Mouse (Mus musculus): ENCODE results near the gene Pbx2.

Gene Pbx2

GRCm38 (mm10) chr17:34628644-34628967 is 37.5 kb downstream of the Pbx2 start:
- no peak for DNase-seq (ENCODE audit: low read depth in 2 of 2, low spot score in 2 of 2)

GRCm38 (mm10) chr17:34629221-34629751 is 38.2 kb downstream of the Pbx2 start, which contains the start of gene Prrt1:
TSS of gene Prrt1 (plus strand) at chr17:34629533.
- no peak for DNase-seq (ENCODE audit: low read depth in 2 of 2, low spot score in 2 of 2)

GRCm38 (mm10) chr17:34629796-34630603 is 38.9 kb downstream of the Pbx2 start:
- DNase-seq (ENCODE audit: low read depth in 2 of 2, low spot score in 2 of 2), result peak in 1 of 2 experiments; percentile 63

- DNase-seq (ENCODE audit: low read depth in 2 of 2, low spot score in 2 of 2), result peak in 1 of 2 experiments; percentile 14
These were observed 39.8 kb downstream of the Pbx2 start for GRCm38 (mm10) chr17:34630761-34631301.

GRCm38 (mm10) chr17:34631647-34632046 is 40.6 kb downstream of the Pbx2 start:
- DNase-seq (ENCODE audit: low read depth in 2 of 2, low spot score in 2 of 2), result no peak

GRCm38 (mm10) chr17:34632261-34632691 is 41.2 kb downstream of the Pbx2 start:
- DNase-seq (ENCODE audit: low read depth in 2 of 2, low spot score in 2 of 2), result peak; percentile 50 to 77

- no peak for DNase-seq (ENCODE audit: low read depth in 2 of 2, low spot score in 2 of 2)
These were observed 44.6 kb downstream of the Pbx2 start for GRCm38 (mm10) chr17:34635671-34636070.

GRCm38 (mm10) chr17:34637459-34637858 is 46.4 kb downstream of the Pbx2 start:
- DNase-seq (ENCODE audit: low read depth in 2 of 2, low spot score in 2 of 2), result no peak

- no peak for DNase-seq (ENCODE audit: low read depth in 2 of 2, low spot score in 2 of 2)
These were observed 48.6 kb downstream of the Pbx2 start for GRCm38 (mm10) chr17:34639461-34640255.

GRCm38 (mm10) chr17:34640778-34641601 is 49.9 kb downstream of the Pbx2 start:
- DNase-seq (ENCODE audit: low read depth in 2 of 2, low spot score in 2 of 2), result no peak

GRCm38 (mm10) chr17:34641945-34642344 is 50.9 kb downstream of the Pbx2 start:
- no peak for DNase-seq (ENCODE audit: low read depth in 2 of 2, low spot score in 2 of 2)

- no peak for DNase-seq (ENCODE audit: low read depth in 2 of 2, low spot score in 2 of 2)
These were observed 52.3 kb downstream of the Pbx2 start for GRCm38 (mm10) chr17:34643379-34643778.

- no peak for DNase-seq (ENCODE audit: low read depth in 2 of 2, low spot score in 2 of 2)
These were observed 52.9 kb downstream of the Pbx2 start for GRCm38 (mm10) chr17:34643944-34644343.

- DNase-seq (ENCODE audit: low read depth in 2 of 2, low spot score in 2 of 2), result peak; percentile 92 to 97
These were observed 53.5 kb downstream of the Pbx2 start, which contains the start of gene Fkbpl for GRCm38 (mm10) chr17:34644608-34645007. TSS of gene Fkbpl (plus strand) at chr17:34644764.

- DNase-seq (ENCODE audit: low read depth in 2 of 2, low spot score in 2 of 2), result no peak
These were observed 54.3 kb downstream of the Pbx2 start for GRCm38 (mm10) chr17:34645256-34645829.

- no peak for DNase-seq (ENCODE audit: low read depth in 2 of 2, low spot score in 2 of 2)
These were observed 54.9 kb downstream of the Pbx2 start for GRCm38 (mm10) chr17:34645831-34646511.

Measured in CD8-positive naive resting alpha-beta T cell, adult 2 months (primary cell).